Mouse (Mus musculus): Measurements from ENCODE around the gene Sgsm1. TPM values are rescaled to one million over a fixed set of nuclear protein-coding genes. Genes with fewer than 3 reads are reported as not detected.

Gene Sgsm1
- total RNA-seq, 2 experiments from 2014 or later: 0.13 to 0.67 TPM

- no peak for DNase-seq
Observed at GRCm38 (mm10) chr5:113283726-113284125, 26.9 kb downstream of the Sgsm1 start.

GRCm38 (mm10) chr5:113281557-113281956 is 29.0 kb downstream of the Sgsm1 start:
- no peak for DNase-seq

GRCm38 (mm10) chr5:113280138-113280856 is 30.3 kb downstream of the Sgsm1 start:
- DNase-seq: peak; percentile 25

GRCm38 (mm10) chr5:113275839-113276238 is 34.7 kb downstream of the Sgsm1 start:
- DNase-seq: no peak

- peak; percentile 21 for DNase-seq
Observed at GRCm38 (mm10) chr5:113271207-113271811, 39.3 kb downstream of the Sgsm1 start.

- DNase-seq: no peak
Observed at GRCm38 (mm10) chr5:113270043-113270442, 40.5 kb downstream of the Sgsm1 start.

GRCm38 (mm10) chr5:113268246-113268645 is 42.3 kb downstream of the Sgsm1 start:
- no peak for DNase-seq

GRCm38 (mm10) chr5:113265637-113266036 is 44.9 kb downstream of the Sgsm1 start:
- DNase-seq: no peak

- DNase-seq: no peak
Observed at GRCm38 (mm10) chr5:113250806-113251205, 59.8 kb downstream of the Sgsm1 start.

GRCm38 (mm10) chr5:113249263-113249930 is 61.2 kb downstream of the Sgsm1 start:
- DNase-seq: no peak

- no peak for DNase-seq
Observed at GRCm38 (mm10) chr5:113230196-113230595, 80.4 kb downstream of the Sgsm1 start.

- DNase-seq: peak; percentile 72
Observed at GRCm38 (mm10) chr5:113226632-113227102, 83.9 kb downstream of the Sgsm1 start, which contains the start of gene Tmem211. Gene Tmem211 (plus strand): TSS chr5:113226909.

- DNase-seq: no peak
Observed at GRCm38 (mm10) chr5:113225686-113226435, 84.7 kb downstream of the Sgsm1 start.

- no peak for DNase-seq
Observed at GRCm38 (mm10) chr5:113225271-113225670, 85.3 kb downstream of the Sgsm1 start.

GRCm38 (mm10) chr5:113223888-113224287 is 86.7 kb downstream of the Sgsm1 start:
- peak; percentile 32 for DNase-seq

GRCm38 (mm10) chr5:113221147-113221865 is 89.3 kb downstream of the Sgsm1 start, which contains the start of gene 2900026A02Rik:
Gene 2900026A02Rik (minus strand): TSS chr5:113221236.
- peak; percentile 70 for DNase-seq

GRCm38 (mm10) chr5:113220383-113221146 is 90.0 kb downstream of the Sgsm1 start:
- DNase-seq: peak; percentile 55

GRCm38 (mm10) chr5:113219876-113220275 is 90.7 kb downstream of the Sgsm1 start:
- DNase-seq: no peak

GRCm38 (mm10) chr5:113219450-113219849 is 91.1 kb downstream of the Sgsm1 start:
- no peak for DNase-seq

- DNase-seq: peak; percentile 27
Observed at GRCm38 (mm10) chr5:113218617-113219235, 91.9 kb downstream of the Sgsm1 start.

All from gastrocnemius, postnatal 25 days (tissue).